Mouse (Mus musculus): ENCODE data around the gene Pcbp4.

Gene Pcbp4

GRCm38 (mm10) chr9:106463122-106464063 is 10.3 kb downstream of the Pcbp4 start:
- WGBS: 73% methylated on average over 21 of the region's 21 CpGs

GRCm38 (mm10) chr9:106464751-106465541 is 11.9 kb downstream of the Pcbp4 start:
- WGBS: 1% methylated on average over 99 of the region's 99 CpGs

GRCm38 (mm10) chr9:106465571-106466200 is 12.6 kb downstream of the Pcbp4 start, which contains the start of gene Gpr62:
Gpr62 (minus strand) TSS chr9:106465938.
- 14% methylated on average over 26 of the region's 26 CpGs for WGBS

- WGBS: 91% methylated on average over 6 of the region's 6 CpGs
These were observed 13.6 kb downstream of the Pcbp4 start for GRCm38 (mm10) chr9:106466721-106467120.

GRCm38 (mm10) chr9:106467746-106468145 is 14.7 kb downstream of the Pcbp4 start:
- WGBS: 89% methylated on average over 7 of the region's 7 CpGs

- WGBS: 50% methylated on average over 6 of the region's 6 CpGs
These were observed 16.2 kb downstream of the Pcbp4 start for GRCm38 (mm10) chr9:106469317-106469716.

- 62% methylated on average over 9 of the region's 9 CpGs for WGBS
These were observed 16.7 kb downstream of the Pcbp4 start for GRCm38 (mm10) chr9:106469776-106470175.

- WGBS: 65% methylated on average over 14 of the region's 14 CpGs
These were observed 18.1 kb downstream of the Pcbp4 start for GRCm38 (mm10) chr9:106470991-106471750.

GRCm38 (mm10) chr9:106471892-106472291 is 18.8 kb downstream of the Pcbp4 start:
- WGBS: 35% methylated on average over 5 of the region's 5 CpGs

- WGBS: 70% methylated on average over 4 of the region's 4 CpGs
These were observed 19.2 kb downstream of the Pcbp4 start for GRCm38 (mm10) chr9:106472321-106472720.

GRCm38 (mm10) chr9:106473081-106473752 is 20.1 kb downstream of the Pcbp4 start:
- 92% methylated on average over 16 of the region's 16 CpGs for WGBS

GRCm38 (mm10) chr9:106473753-106474105 is 20.6 kb downstream of the Pcbp4 start:
- 81% methylated on average over 5 of the region's 5 CpGs for WGBS

GRCm38 (mm10) chr9:106474456-106474855 is 21.4 kb downstream of the Pcbp4 start:
- WGBS: 26% methylated on average over 6 of the region's 6 CpGs

GRCm38 (mm10) chr9:106475046-106475445 is 22.0 kb downstream of the Pcbp4 start:
- WGBS: 58% methylated on average over 7 of the region's 7 CpGs

- 84% methylated on average over 10 of the region's 10 CpGs for WGBS
These were observed 22.5 kb downstream of the Pcbp4 start, which contains the start of gene Rrp9 for GRCm38 (mm10) chr9:106475663-106476001. Rrp9 (plus strand) TSS chr9:106475963.

- whole genome bisulfite sequencing: 21% methylated on average over 16 of the region's 16 CpGs
These were observed 23.2 kb downstream of the Pcbp4 start for GRCm38 (mm10) chr9:106476002-106476923.

GRCm38 (mm10) chr9:106476924-106477484 is 23.9 kb downstream of the Pcbp4 start, which contains the start of gene Parp3:
Parp3 (minus strand) TSS chr9:106476949.
- WGBS: under 1% methylated on average over 41 of the region's 41 CpGs

GRCm38 (mm10) chr9:106477649-106478048 is 24.6 kb downstream of the Pcbp4 start:
- WGBS: 2% methylated on average over 16 of the region's 16 CpGs

- 76% methylated on average over 9 of the region's 9 CpGs for WGBS
These were observed 25.0 kb downstream of the Pcbp4 start for GRCm38 (mm10) chr9:106478101-106478500.
